Mouse (Mus musculus): ENCODE results near the gene Hoxb6. TPM values are rescaled to one million over a fixed set of nuclear protein-coding genes. Genes with fewer than 3 reads are reported as not detected.

Hoxb6 gene
- polyA plus RNA-seq, 1 experiment: 14.3 TPM

GRCm38 (mm10) chr11:96333241-96334001, 41.1 kb downstream of the Hoxb6 start:
- no peak for DNase-seq (ENCODE audit: low read depth)

GRCm38 (mm10) chr11:96334002-96334364, 41.7 kb downstream of the Hoxb6 start:
- no peak for DNase-seq (ENCODE audit: low read depth)
- TF ChIP-seq POLR2A (IDR thresholded peaks at IDR 0.05; ENCODE audit: borderline replicate concordance, extremely low read depth, insufficient read depth, insufficient read length, poor library complexity, severe bottlenecking): no peak
- TF ChIP-seq CTCF (IDR thresholded peaks at IDR 0.05; ENCODE audit: borderline replicate concordance, extremely low read depth, insufficient read depth, insufficient read length): no peak

More at GRCm38 (mm10) chr11:96333241-96334001, 41.1 kb downstream of the Hoxb6 start:
- no peak for TF ChIP-seq CTCF (IDR thresholded peaks at IDR 0.05; ENCODE audit: borderline replicate concordance, extremely low read depth, insufficient read depth, insufficient read length)
- no peak for TF ChIP-seq POLR2A (IDR thresholded peaks at IDR 0.05; ENCODE audit: borderline replicate concordance, extremely low read depth, insufficient read depth, insufficient read length, poor library complexity, severe bottlenecking)

- no peak for DNase-seq (ENCODE audit: low read depth)
- TF ChIP-seq POLR2A (IDR thresholded peaks at IDR 0.05; ENCODE audit: borderline replicate concordance, extremely low read depth, insufficient read depth, insufficient read length, poor library complexity, severe bottlenecking) (no peak), CTCF (IDR thresholded peaks at IDR 0.05; ENCODE audit: borderline replicate concordance, extremely low read depth, insufficient read depth, insufficient read length) (no peak)
Measured at GRCm38 (mm10) chr11:96334998-96335397, 42.7 kb downstream of the Hoxb6 start.

DNA sequence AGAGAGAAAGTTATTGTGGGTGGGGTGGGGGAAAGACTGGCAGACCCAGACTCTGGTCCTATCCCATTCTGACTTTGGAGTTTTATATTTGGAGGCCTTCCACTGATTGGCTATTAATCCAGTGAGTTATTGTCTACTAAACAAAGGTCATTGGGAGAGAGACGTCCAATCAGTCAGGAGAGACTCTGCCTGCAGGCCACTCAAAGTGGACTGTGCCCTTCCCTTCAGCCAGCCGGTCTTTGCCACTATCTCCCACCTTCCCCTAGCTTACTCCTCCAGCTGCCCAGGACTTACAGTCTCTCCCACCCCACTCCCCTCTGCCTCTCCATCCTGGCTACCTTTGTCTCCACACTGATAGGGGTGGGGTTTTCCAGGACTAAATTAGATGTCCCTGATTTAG, 44.3 kb downstream of the Hoxb6 start:
- TF ChIP-seq CTCF (IDR thresholded peaks at IDR 0.05; ENCODE audit: borderline replicate concordance, extremely low read depth, insufficient read depth, insufficient read length) (no peak), POLR2A (IDR thresholded peaks at IDR 0.05; ENCODE audit: borderline replicate concordance, extremely low read depth, insufficient read depth, insufficient read length, poor library complexity, severe bottlenecking) (no peak)
- no peak for DNase-seq (ENCODE audit: low read depth)

DNA sequence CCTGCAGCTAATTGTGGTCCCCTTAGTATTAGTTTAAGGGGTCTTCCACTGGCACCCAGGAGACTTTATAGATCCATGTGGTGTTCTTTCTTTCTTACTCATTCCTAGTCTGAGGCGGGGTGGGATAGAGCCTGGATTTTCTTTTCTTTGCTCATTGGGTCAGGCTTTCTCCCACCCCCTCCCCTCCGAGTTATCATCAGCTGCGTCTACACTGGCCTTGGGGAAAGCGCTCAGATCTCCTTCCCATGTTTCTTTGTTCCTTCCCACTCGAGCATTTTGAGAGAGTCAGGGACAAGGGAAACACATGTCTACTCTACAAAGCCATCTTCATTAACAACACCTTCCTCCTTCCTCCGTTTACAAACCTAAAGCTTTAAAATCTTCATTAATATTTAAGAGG, 44.8 kb downstream of the Hoxb6 start:
- TF ChIP-seq CTCF (IDR thresholded peaks at IDR 0.05; ENCODE audit: borderline replicate concordance, extremely low read depth, insufficient read depth, insufficient read length): no peak
- no peak for TF ChIP-seq POLR2A (IDR thresholded peaks at IDR 0.05; ENCODE audit: borderline replicate concordance, extremely low read depth, insufficient read depth, insufficient read length, poor library complexity, severe bottlenecking)
- DNase-seq (ENCODE audit: low read depth): no peak

DNA sequence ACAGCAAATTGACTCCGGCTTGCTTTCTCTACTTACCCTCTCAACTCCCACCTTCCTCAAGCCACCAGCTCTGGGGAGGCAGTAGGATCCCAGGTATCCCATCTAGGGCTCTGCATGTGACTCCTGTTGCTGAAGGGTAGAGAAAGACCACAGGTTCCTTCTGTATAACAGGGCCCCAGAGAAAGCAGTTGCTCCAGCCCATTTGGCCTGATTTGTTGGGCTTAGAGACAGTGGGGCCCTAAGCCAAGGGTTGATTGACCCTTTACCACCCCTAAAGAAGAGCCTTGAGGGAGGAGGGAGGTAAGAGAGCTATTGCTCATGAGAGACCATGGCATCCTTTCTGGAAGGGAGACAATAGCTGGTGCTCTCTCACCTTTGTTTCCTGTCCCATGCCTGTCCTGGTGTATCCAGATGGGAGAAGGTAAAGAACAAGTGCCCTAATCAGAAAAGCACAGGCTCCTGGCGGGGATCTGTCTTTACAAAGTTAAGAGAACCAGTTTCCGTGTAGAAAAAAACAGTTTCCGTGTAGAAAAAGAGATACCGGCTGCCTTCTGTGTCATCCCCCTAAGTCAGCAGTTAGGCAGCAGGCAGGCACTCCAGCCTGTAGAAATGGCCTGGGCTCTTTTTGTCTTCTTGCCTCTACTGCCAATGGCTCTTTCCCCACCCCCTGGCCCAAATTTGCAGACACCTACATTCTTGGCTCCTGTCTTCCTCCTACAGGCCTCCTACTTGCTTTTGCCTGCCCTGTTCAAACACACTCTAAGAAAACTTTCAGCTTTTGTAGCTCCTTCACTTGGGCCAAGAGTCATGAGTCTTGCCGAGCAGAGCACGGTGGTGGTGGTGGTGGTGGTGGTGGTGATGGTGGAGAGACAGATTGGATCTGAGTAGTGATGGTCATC, 46.9 kb downstream of the Hoxb6 start:
- TF ChIP-seq POLR2A (IDR thresholded peaks at IDR 0.05; ENCODE audit: borderline replicate concordance, extremely low read depth, insufficient read depth, insufficient read length, poor library complexity, severe bottlenecking) (no peak), CTCF (IDR thresholded peaks at IDR 0.05; ENCODE audit: borderline replicate concordance, extremely low read depth, insufficient read depth, insufficient read length) (no peak)
- no peak for DNase-seq (ENCODE audit: low read depth)

DNA sequence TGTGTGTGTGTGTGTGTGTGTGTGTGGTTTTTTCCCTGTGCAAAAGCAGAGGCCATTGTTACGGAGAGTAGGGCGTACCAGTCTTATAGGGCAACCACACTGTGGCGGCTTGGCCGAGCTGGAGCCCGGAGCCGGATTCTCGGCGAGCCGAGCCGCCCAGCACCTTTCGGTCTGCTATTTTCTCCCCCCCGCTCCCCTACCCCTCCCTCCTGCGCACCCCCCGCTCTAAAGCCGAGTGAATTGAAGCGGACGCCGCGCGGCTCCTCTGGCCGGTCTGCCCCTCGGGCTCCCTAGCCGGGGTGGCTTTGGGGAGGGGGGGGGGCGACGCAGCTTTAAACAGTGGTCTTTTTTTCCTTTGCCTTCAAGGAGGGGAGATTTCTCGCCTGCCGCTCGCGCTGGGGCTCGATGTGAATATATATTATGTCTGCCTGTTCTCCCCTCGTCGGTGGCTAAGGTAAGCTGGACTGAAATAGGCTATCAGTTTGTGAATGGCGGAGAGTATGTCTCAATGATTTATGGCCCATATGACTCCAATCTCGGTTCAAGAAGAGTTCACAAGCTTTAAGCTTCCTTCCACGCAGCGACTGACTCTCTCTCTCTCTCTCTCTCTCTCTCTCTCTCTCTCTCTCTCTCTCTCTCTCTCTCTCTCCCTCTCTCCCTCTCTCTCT, 48.6 kb downstream of the Hoxb6 start:
- DNase-seq (ENCODE audit: low read depth): no peak
- TF ChIP-seq POLR2A (IDR thresholded peaks at IDR 0.05; ENCODE audit: borderline replicate concordance, extremely low read depth, insufficient read depth, insufficient read length, poor library complexity, severe bottlenecking) (no peak), CTCF (IDR thresholded peaks at IDR 0.05; ENCODE audit: borderline replicate concordance, extremely low read depth, insufficient read depth, insufficient read length) (no peak)

- no peak for DNase-seq (ENCODE audit: low read depth)
- TF ChIP-seq CTCF (IDR thresholded peaks at IDR 0.05; ENCODE audit: borderline replicate concordance, extremely low read depth, insufficient read depth, insufficient read length) (0 out of 2 replicates have a peak, but pooled peaks have one; percentile 8), POLR2A (IDR thresholded peaks at IDR 0.05; ENCODE audit: borderline replicate concordance, extremely low read depth, insufficient read depth, insufficient read length, poor library complexity, severe bottlenecking) (no peak)
Measured at GRCm38 (mm10) chr11:96341701-96342575, 49.7 kb downstream of the Hoxb6 start.

DNA sequence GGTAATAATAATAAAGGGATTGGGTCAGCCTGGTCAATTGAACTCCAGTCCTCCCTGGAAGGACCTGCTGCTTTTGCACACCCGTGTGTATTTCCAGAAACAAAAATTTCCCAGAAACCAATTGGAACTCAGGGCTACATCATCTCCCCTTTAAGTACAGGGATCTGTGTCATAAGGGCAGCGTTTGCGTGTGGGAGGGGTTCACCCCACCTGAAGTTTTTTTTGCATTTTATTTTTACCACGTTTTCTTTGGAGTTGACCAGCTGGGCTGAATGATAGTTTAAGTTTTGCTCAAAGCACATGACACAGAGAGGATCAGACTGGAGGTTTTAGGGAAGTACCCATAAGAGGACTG, 50.3 kb downstream of the Hoxb6 start:
- TF ChIP-seq POLR2A (IDR thresholded peaks at IDR 0.05; ENCODE audit: borderline replicate concordance, extremely low read depth, insufficient read depth, insufficient read length, poor library complexity, severe bottlenecking): no peak
- TF ChIP-seq CTCF (IDR thresholded peaks at IDR 0.05; ENCODE audit: borderline replicate concordance, extremely low read depth, insufficient read depth, insufficient read length): no peak
- DNase-seq (ENCODE audit: low read depth): no peak

DNA sequence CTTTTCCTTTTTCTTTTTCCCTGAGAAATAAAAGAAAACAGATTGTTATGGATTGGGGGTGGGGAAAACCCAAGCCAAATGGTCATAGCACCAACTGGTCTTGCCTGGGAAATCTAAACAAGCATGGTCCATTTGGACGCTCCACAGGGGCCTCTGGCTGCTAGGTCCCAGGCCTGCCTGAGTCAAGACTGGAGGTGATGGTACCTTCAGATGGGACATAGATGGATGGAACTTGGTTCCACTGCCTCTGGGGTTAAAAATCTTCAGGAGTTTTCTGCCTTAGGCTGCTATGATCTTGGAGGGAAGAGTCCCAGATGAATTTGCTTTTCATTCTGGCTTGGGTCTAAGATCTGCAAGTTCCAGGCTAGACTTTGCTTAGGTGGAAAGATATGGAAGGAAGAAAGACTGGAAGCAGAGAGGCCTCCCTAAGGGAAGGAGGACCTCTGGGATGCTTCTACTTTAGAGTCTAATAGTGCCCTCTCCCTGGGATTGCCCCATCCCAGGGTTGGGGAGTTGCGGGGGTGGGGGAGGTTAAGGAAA, 51.0 kb downstream of the Hoxb6 start:
- no peak for DNase-seq (ENCODE audit: low read depth)
- TF ChIP-seq CTCF (IDR thresholded peaks at IDR 0.05; ENCODE audit: borderline replicate concordance, extremely low read depth, insufficient read depth, insufficient read length) (no peak), POLR2A (IDR thresholded peaks at IDR 0.05; ENCODE audit: borderline replicate concordance, extremely low read depth, insufficient read depth, insufficient read length, poor library complexity, severe bottlenecking) (no peak)

Data from brain, embryonic 14.5 days (tissue).